Mouse (Mus musculus) thymus, postnatal 10 days (tissue): ENCODE data around the gene 4930486L24Rik.
"Not testable (repeated sequence)": the region's sequence is repeated elsewhere in the genome, so short reads cannot be mapped to it uniquely, and the experiment has no call there.

ENCODE experiments used
- DNase-seq, 2 experiments: peaks; one replicate each; pipeline ENCODE4 v3.0.0; 2021; ENCODE audit warnings: low spot score in 2 of 2

The 4930486L24Rik gene

DNA sequence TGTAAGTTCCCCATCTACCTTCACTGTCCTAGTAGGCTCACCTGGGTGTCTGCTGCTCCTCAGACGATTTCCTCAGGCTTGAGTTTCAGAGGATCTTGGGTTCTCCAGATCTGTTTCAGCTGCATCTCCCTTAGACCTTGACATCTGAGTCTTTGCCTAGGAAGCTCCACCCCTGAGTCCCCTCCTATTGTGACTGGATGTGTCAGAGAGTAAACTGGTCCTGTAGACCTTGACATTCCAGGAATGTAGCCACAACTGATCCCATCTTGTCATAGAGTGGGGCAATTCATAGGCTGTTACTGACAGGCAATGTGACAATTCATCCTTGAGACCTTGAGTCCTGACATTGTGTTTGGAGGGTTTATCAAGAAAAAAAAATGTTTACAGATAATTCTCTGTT, at the start of gene 4930486L24Rik:
Gene 4930486L24Rik (minus strand): TSS at position 195 of the 400 bp plus-strand sequence.
- peak in 1 of 2 experiments; percentile 1 for DNase-seq

DNA sequence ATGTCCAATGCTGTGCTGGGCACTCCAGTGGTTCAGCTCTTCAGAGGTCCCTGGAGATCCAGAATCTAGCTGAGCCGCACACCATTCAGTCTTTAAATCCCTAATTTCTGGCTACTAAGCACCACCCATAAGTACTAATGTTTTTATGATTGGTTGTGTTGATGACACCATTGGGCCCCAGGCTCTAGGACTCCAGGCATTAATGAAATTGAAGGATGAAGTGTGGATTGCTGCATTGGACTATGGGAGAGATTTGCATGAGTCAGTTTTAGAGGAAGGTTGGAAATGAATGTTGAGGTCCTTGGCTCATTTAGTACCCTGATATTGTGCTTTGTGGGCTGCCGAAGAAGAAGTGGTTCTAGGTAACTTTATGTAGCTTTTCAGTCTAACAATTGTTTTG, 40.5 kb upstream of the 4930486L24Rik start, which contains the start of gene Tpbpb:
Gene Tpbpb (minus strand): TSS at position 101 of the 400 bp plus-strand sequence.
- DNase-seq = not testable (repeated sequence)

DNA sequence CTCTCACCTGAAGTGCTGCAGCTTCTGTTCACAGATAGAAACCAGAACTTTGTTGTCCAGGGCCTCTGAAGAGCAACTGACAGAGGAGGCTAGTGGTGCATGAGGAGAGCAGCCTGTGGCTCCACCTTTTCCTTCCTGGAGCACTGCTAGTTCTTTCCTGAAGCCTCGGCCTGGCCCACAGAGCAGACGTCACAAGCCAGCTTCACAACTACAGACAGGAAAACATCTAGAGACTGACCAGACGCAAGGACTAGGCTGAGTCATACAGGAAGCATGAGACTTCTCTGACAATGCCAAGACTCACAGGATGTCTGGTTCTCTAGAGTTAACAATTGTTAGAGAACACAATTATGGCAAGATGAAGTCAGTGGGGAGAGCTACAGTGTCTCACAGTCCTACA, 33.1 kb upstream of the 4930486L24Rik start, which contains the start of gene Ctla2b:
Gene Ctla2b (minus strand): TSS at position 120 of the 400 bp plus-strand sequence.
- no peak for DNase-seq

DNA sequence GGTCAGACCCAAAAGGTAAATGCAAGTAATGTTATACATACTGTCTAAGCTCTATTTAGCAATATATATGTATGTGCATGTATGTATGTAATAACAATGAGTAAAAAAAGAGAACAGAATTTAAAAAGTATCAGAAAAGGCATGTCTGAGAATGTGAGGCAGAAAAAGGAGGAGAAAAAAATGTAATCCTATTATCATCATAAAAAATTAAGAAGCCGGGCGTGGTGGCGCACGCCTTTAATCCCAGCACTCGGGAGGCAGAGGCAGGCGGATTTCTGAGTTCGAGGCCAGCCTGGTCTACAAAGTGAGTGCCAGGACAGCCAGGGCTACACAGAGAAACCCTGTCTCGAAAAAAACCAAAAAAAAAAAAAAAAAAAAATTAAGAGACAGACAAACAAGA, 32.5 kb upstream of the 4930486L24Rik start, which contains the start of gene Gm49392:
Gene Gm49392 (minus strand): TSS at position 101 of the 400 bp plus-strand sequence.
- not testable (repeated sequence) for DNase-seq

DNA sequence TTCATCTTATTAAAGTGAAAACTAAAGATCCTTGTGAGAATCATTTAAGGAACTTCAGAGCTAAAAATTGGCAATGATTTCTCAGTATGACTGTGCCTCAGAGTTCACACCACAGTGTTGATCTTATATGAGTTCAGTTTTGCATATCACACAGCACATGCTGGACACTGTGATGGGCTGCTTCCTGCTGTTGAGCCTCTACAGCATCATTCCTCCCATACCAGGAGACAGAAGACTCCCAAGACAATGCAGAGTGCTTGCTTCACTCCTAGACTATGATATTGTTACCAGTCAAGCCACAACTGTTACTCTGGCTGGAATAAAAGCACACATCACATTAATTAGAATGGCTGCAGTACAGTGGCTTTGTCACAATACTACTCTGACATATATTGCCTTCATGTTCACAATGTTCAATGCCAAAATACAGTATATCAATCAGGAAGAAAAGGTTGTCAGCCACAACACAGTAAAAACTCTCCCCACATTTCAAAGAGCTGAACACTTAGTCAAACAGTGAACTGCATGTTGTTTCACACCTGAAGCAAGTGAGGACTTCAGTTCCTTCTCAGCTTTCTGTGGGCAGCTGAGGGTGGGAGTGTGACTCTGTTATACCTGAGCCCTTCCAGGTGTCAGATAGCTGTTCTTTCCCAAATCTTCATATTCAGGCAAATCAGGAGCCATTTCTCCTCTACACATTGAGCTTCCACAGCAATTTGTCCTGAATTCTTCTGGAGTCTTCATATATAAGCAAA, 31.3 kb upstream of the 4930486L24Rik start:
- no peak for DNase-seq

DNA sequence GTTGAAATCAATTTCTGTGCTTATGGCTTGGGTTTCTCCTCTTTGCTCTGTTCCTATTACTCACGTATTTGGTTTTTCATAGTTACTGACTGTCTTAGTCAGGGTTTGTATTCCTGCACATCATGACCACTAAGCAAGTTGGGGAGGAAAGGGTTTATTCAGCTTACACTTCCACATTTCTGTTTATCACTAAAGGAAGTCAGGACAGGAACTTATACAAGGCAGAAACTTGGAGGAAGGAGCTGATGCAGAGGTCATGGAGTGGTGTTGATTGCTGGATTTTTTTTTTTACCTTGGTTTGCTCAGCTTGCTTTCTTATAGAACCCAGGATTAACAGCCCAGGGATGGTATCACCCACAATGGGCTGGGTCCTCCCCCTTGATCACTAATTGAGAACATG, 28.0 kb upstream of the 4930486L24Rik start:
- DNase-seq = no peak

DNA sequence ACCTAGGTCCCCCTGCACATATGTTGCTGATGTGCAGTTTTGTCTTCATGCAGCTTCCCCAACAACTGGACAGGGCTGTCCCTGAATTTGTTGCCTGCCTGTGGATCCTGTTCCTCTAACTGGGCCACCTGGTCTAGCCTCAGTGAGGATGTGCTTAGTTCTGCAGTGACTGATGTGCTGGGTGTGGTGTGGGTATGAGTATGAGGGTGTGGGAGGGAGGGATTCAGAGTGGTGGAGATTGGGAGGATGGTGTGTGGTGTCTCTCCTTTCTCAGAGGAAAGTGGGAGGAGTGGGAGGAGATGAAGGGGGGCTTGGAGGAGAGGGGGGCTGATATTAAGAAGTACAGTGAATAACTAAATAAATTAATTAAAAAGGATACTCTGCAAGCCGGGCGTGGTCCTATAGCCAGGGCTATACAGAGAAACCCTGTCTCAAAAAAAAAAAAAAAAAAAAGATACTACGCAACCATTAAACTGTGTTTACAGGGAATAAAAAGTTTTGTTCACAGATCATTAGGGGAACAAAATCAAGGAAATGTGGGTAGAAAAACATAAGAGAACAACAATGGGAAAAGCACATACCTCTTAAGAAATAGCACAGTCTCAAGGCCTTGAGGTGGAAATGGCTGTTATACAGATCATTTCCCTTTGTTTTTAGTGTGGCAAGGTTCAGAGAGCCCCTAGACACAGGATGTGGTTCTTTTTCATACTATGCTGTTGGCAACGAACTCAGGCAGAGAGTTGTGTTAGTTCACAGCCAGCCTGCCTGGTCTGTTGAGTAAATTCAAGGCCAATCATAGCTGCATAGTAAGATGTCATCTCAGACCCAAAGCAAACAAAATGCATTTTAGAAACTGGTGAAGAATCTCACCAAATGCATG, 15.8 kb downstream of the 4930486L24Rik start:
- peak; percentile 60 to 63 for DNase-seq

DNA sequence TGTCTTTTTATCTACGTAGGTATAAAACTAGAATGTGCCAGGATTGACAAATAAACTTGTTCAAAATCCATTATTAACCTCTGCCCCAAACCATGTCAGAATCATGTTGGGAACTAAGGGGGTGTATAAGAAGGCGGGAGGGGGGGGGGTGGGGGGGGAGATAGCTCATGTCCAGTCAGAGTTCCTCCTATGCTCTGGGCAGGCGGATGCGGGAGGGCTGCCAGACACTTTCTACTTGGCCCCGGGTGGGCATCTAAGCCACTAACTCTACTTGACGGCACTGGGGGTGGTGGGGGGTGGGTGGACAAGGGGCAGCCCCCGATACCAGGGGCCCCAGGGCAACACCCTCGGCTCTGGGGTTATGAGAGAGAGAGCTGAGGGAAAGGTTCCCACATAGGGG, 21.1 kb downstream of the 4930486L24Rik start:
- DNase-seq = no peak

DNA sequence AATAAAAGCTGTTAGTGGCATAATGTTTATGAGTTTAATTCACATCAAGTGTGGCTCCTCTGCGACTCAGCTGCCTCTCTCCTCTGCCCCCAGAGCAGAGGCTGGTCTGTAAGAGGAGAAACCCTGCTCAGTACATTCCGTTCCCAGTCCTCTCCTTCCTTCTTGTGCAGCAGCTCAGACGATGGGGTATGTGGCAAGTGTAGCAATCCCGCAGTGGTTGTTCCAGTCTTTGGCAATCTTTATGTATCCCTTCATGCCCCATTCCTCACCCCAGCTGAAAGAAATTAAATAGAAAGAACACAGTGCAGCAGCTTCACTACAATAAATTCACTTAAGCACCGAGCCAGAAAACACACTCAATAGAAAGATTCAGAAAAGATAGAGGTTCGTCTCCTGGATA, 21.6 kb downstream of the 4930486L24Rik start:
- no peak for DNase-seq

DNA sequence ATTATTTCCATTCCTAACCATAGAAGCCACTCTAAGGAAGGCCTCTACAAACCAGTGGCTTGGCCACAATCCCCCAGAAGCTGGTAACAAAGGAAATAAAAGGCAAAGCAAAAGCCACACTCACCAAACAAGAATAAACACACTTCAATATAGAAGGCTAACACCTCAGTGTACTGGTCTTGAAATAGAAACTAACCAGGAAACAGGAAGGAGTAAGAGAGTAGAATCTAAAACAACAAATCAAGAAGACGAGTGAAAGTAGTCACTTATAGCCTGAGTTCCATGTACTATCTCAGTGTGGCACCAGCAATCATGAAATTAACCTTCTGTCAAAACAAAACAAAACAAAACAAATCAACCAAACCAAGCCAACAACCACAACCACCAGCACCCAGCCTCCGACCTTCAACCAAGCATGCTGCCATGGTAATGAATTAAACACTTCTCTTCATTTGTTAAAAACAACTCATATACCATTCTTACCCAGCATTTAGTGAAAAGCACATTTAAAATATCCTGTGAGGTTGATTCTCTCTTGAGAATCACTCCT, 24.8 kb downstream of the 4930486L24Rik start:
- no peak for DNase-seq

DNA sequence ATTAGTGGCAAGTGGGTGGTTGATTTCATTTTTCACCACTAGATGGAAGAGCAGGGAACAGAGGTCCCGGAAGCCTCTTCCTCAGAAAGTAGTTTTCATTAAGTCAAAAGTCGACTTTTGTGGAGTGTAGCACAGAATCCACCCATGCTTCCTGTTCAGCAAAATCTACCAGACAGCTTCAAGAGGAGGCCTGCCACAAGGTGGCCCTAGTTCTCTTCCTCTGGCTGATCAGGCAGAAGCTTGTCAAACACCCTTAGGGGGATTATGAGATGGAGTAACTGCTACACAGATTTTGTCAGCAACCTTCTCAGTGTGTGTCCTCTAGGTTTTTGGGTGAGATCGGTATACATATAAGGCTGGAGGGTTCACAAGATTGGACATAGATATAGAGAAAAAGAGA, 38.2 kb downstream of the 4930486L24Rik start:
- DNase-seq = peak; percentile 44 to 71

DNA sequence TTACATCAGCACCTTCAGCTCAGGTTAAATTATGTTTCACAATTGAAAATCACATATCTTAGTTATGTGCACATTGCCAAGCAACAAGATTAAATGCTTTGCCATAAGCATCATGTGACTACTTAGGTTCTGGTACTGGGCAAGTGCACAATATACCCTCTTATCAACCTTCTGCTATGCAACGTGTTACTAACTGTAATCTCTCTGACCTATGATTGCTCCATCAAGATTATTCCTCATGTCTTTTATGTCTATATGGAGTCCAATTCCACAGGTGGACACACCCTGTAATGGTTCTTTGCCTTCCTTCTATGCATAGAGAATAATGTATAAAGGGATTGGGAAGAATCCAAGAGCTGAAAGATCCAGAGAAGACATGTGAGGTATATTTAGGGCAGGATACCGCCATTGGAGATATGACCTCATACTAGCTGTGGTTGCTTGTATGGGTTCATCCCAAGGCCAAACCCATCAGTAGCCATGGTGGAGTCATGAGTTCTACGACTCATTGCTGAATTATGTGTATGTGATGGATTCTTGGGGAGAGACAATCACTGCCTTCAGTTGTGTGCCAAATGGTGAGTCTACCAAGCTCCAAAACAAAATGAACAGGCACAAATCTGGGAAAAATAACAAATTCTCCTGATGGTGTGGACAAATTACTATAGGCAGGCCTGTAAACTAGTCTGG, 43.6 kb downstream of the 4930486L24Rik start:
- DNase-seq = no peak

DNA sequence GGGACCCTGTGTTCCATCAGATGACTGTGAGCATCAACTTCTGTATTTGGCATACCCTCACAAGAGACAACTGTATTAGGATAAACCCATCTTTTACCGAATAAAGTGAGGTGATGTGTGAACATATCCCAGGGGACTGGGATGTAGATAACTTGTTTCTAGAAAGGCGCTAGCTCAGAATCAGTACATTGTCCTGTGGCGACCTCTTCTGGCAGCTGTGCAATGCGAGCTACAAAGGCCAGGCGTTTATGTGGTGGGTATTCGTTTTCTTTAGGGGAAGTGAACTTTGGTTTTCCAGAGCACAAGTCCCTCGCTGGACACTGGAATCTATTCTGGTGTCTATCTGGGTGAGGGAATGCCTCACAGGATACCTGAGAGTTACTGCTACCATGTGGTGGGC, 44.8 kb downstream of the 4930486L24Rik start:
- peak in 1 of 2 experiments; percentile 44 for DNase-seq

DNA sequence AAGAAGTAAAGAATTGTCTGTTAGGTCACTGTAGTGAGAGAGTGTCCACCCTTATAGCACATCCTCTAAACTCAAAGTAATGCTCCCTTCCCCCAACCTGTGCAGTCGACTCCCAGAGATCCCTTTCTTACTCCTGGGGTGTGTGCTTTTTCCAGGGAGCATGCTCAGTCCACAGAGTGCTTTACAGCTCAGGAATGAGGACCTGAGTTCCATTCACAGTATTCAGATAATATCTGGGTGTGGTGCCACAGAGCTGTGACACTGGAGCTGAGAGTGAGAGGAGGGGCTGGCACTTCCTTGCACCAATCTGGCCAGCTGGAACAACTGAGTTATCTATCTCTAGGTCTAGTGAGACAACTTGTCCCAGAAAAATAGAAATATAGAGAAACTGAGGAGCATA, 50.6 kb downstream of the 4930486L24Rik start:
- DNase-seq = no peak

DNA sequence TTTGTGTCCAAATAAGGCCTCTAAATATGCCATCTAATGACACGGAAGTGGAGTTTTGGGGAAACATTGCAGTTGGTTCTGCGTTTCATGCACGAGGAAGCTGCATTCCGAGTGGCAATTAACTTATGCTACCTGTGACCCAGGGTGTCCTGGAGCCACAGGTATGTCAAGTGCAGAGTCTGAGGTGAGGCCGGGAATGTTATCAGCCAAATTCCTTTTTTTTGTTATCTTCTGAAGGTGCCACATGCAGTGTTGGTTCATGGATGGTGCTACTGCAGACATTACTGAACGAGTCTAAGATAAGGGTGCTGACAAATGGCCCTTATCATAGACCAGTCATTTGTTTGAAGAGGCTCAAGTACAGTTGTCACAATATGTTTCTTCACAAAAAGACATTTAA, 51.5 kb downstream of the 4930486L24Rik start:
- DNase-seq = no peak

DNA sequence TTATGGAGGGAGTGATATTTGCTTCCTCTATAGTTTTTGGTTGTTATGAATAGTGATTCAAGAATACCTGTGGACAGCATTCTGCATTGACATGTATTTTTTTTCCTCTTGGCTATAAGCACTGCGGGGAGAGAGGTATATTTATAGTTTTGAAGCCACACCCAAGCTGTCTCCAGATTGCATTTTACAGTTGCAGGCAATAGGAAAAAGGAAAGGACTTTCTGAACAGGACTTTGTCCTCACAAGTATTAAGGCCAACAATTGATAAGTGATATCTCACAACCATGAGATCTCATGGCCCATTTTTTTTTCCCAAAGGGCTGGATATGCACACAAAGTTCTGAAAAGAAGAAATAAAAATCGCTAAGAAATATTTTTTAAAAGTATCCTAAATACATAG, 54.6 kb downstream of the 4930486L24Rik start:
- DNase-seq = no peak

DNA sequence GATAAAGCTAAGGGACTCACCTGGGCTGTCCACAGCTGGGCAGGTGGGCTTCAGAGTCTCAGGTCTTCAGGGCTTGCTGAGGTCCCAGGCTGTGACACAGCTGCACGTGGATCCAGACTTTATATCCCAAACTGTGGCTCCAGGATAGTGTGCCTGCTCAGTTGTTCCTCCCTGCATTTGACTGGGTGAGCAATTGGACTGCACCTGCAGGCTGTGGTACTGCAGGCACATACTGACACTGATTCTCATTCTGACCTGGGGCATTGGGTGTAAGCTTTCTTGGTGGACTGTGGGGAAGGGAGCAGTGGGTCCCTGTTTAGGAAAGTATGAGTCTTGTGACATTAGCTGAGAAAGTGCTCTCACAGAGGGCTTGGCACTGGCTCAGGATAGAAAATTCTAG, 61.5 kb downstream of the 4930486L24Rik start, which contains the start of gene Ctsll3:
Gene Ctsll3 (minus strand): TSS at position 101 of the 400 bp plus-strand sequence.
- no peak for DNase-seq
